Mouse (Mus musculus) spleen, postnatal 36 days (tissue): Measurements from ENCODE around the gene Alpi.

ENCODE experiments used
- DNase-seq, 2 experiments: peaks; one replicate each; pipeline ENCODE4 v3.0.0; 2022; ENCODE audit warnings: low spot score in 2 of 2, mixed read lengths in 1 of 2

Alpi gene

DNA sequence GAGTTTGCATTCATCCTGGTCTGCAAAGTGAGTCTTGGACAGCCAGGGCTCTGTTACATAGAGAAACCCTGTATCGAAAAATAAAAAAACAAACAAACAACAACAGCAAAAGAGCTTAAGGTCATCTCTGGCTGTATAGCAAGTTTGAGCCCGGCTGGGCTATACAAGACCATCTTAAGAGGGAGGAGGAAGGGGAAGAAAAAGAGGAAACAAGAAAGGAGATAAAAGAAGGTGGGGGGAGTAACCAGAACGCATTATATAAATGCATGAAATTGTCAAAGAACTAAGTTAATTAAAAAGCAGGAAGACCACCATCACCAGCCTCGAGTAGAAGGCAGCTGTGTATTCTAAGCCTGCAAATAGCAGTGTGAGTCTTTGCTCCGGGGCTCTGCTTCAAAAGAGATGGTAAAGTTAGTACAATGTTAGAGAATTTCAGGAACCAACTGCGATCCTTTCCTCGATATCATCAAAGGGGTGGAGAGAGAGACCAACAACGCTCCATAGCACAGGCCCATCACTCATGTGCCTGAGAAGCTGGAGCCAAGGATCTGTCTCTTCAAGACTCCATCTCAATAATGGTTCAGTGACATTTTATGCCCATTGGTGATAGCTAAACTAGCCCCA lies 42.3 kb downstream of the Alpi start:
- DNase-seq: no peak

DNA sequence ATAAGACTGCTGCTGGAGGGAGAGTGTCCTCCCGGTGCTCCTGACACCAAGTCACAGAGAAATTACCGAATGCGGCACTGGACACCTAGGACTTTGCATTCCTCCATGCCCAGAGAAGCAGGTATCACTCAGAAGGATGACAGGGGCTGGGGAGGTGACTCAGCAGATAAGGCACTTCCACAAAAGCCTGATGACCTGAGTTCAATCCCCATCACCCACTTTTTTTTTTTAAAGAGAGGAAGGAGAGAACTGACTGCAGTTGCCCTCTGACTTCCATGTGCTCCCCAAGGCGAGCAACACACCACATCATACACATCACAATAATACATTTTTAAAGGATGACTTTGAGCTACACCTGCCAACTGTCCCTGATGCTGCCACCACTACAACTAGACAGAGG lies 44.3 kb downstream of the Alpi start:
- DNase-seq: no peak

DNA sequence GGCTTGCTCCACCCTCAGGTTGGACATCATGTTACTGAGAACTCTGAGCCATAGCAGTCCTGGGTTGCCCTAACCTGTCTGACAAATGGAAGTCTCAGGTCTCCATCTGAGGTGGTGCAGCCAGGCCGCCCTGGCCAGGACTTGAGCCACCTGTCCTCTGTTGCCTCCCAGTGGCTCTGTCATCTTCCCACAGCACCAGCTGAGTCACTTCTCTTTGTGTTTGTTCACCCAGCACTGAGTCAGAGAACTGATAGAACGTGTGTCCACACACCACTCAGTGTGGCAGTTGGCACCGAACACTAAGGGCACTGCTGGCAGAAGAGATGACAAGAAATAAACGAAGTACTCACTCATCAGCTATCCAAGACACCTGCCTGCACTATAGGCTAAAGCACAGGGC lies 50.0 kb downstream of the Alpi start:
- no peak for DNase-seq

DNA sequence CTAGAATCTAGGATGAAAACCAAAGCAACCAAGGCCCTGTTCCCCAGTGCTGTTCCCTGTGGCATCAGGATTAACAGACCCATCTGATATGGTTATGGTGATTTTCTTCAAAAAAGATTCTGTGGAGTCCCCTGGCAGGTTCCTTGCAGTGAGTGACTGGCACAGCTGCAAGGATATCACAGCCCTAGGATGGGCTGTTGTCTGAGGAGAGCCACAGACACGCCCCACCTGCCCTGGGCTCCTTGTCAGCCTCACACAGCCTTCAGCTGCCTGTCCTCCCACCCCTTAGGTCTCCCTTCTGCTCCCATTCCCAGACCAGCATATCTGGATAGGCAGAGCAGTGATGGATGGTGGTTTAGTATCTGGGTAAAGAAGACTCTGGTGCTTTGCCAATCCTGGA lies 50.7 kb downstream of the Alpi start:
- no peak for DNase-seq

DNA sequence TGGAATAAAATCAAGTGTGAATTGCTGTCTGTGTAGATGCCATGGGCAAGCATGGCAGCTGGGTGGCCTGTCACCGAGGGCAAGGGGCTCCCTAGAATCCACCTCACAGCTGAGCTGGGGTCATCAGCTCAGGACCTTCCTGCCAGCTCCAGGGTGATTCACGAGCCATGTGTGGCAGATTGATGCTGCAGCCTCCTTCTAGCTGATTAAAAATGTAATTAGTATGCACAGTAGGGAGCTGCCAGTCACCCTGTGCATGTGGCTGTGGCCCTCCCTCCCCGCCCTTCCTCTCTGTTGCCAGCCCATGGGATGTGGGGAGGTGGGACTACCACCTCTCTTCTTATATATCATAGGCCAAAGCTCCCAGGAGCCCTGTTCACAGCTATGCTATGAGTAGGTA lies 51.3 kb downstream of the Alpi start:
- DNase-seq: no peak
